Mouse (Mus musculus) cerebellum, adult 2 months (tissue): ENCODE data around the gene Hoxa7.

Experiments used
- CTCF ChIP-seq: fragments of 200-500 bp; IDR thresholded peaks from 2 replicates; pipeline ENCODE4 v1.5.1; 2011; ENCODE audit warnings: low read depth, mild to moderate bottlenecking, control low read depth, low read length, moderate library complexity, borderline replicate concordance; ENCODE audit not compliant: insufficient read depth
- POLR2A ChIP-seq: fragments of 200-500 bp; IDR thresholded peaks from 2 replicates; pipeline ENCODE4 v1.6.1; 2011; ENCODE audit warnings: low read length, control low read depth, borderline replicate concordance; ENCODE audit not compliant: insufficient read depth

DNA sequence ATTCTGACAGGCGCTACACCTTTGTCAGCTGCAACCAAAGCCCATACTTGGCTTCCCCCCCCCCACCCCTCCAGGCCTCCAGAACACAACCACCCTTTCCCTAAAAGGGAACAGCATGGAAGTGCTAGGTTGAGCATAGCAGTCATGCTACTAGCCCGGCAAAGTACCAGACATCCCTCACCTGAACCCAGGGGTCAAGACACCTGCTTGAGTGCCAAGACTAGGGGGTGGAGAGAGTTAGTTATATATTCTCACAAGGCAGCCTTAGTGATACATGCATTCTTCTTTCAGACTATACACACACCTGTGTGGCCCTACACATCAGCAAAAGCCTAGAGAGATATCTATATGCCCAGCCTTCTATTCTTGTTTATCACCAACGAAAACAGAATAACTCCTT is 35.8 kb downstream of the Hoxa7 start:
- TF ChIP-seq CTCF (no peak), POLR2A (no peak)
